Mouse (Mus musculus) MEL (cell line): ENCODE data around the gene Pdcd5. TPM values are rescaled to one million over a fixed set of nuclear protein-coding genes. Genes with fewer than 3 reads are reported as not detected.

Experiments used
- DNase-seq: peaks from one replicate; pipeline ENCODE4 v3.0.0; 2011; ENCODE audit warnings: low read depth, low spot score
- H3K27ac ChIP-seq: 2 replicates; pipeline ENCODE4 v1.5.1; 2012; ENCODE audit warnings: low read depth, mild to moderate bottlenecking, control low read depth, low read length, moderate library complexity; ENCODE audit not compliant: control insufficient read depth
- H3K27me3 ChIP-seq, 2 experiments: fragments of 150-350 bp in 1 of 2; sonication (generic) in 1 of 2; 2 replicates each; pipeline ENCODE4 v1.6.1; 2012; ENCODE audit warnings: low read length in 2 of 2, mild to moderate bottlenecking in 2 of 2, improper control_type of control experiment in 1 of 2, moderate library complexity in 1 of 2; ENCODE audit not compliant: insufficient read depth in 2 of 2, control insufficient read depth in 1 of 2
- H3K36me3 ChIP-seq, 2 experiments: 2 replicates each; pipeline ENCODE4 v1.6.1; 2012 to 2014; ENCODE audit warnings: low read length in 2 of 2, improper control_type of control experiment in 1 of 2, inconsistent platforms in 1 of 2, mild to moderate bottlenecking in 1 of 2; ENCODE audit not compliant: insufficient read depth in 2 of 2, control insufficient read depth in 1 of 2
- H3K4me1 ChIP-seq, 2 experiments: fragments of 150-350 bp in 1 of 2; sonication (generic) in 1 of 2; 2 replicates each; pipeline ENCODE4 v1.6.1; 2012; ENCODE audit warnings: low read length in 2 of 2, improper control_type of control experiment in 1 of 2, mild to moderate bottlenecking in 1 of 2; ENCODE audit not compliant: insufficient read depth in 2 of 2, control insufficient read depth in 1 of 2
- H3K4me3 ChIP-seq, 2 experiments: fragments of 150-350 bp in 1 of 2; sonication (generic) in 1 of 2; 2 replicates each; pipeline ENCODE4 v1.5.1; 2012; ENCODE audit warnings: low read depth in 2 of 2, low read length in 2 of 2, mild to moderate bottlenecking in 2 of 2, moderate library complexity in 2 of 2, control low read depth in 1 of 2, improper control_type of control experiment in 1 of 2; ENCODE audit not compliant: control insufficient read depth in 1 of 2, insufficient read depth in 1 of 2
- H3K79me2 ChIP-seq: 2 replicates; pipeline ENCODE4 v1.6.1; 2012; ENCODE audit warnings: mild to moderate bottlenecking, low read length, moderate library complexity; ENCODE audit not compliant: control insufficient read depth, poor library complexity, insufficient read depth
- H3K9ac ChIP-seq: 2 replicates; pipeline ENCODE4 v1.6.1; 2012; ENCODE audit warnings: low read depth, mild to moderate bottlenecking, control low read depth, low read length, moderate library complexity; ENCODE audit not compliant: control insufficient read depth, poor library complexity, severe bottlenecking
- H3K9me3 ChIP-seq: fragments of 150-350 bp; sonication (generic); replicated peaks from 2 replicates; pipeline ENCODE4 v1.6.1; 2012; ENCODE audit warnings: mild to moderate bottlenecking, low read length, improper control_type of control experiment, moderate library complexity; ENCODE audit not compliant: insufficient read depth
- BHLHE40 ChIP-seq: IDR thresholded peaks from 2 replicates; pipeline ENCODE4 v1.6.1; 2012; ENCODE audit warnings: low read depth, mild to moderate bottlenecking, inconsistent platforms, low read length, improper control_type of control experiment, borderline replicate concordance
- CHD1 ChIP-seq: IDR thresholded peaks from 2 replicates; pipeline ENCODE4 v1.6.1; 2012; ENCODE audit warnings: low read depth, mild to moderate bottlenecking, inconsistent platforms, low read length, improper control_type of control experiment
- E2F4 ChIP-seq: IDR thresholded peaks from 2 replicates; pipeline ENCODE4 v1.6.1; 2011; ENCODE audit warnings: low read depth, low read length, improper control_type of control experiment, borderline replicate concordance
- GATA1 ChIP-seq: IDR thresholded peaks from 2 replicates; pipeline ENCODE4 v1.6.1; 2011; ENCODE audit warnings: low read depth, low read length, improper control_type of control experiment
- KAT2A ChIP-seq: conservative IDR thresholded peaks from 2 replicates; pipeline ENCODE4 v1.6.1; 2012; ENCODE audit warnings: low read depth, low read length, improper control_type of control experiment, inconsistent platforms
- MAX ChIP-seq: IDR thresholded peaks from 2 replicates; pipeline ENCODE4 v1.6.1; 2011; ENCODE audit warnings: low read length, improper control_type of control experiment
- MXI1 ChIP-seq: IDR thresholded peaks from 2 replicates; pipeline ENCODE4 v1.6.1; 2011; ENCODE audit warnings: mild to moderate bottlenecking, low read depth, low read length, improper control_type of control experiment
- MYC ChIP-seq: IDR thresholded peaks from 2 replicates; pipeline ENCODE4 v1.6.1; 2011; ENCODE audit warnings: low read depth, mild to moderate bottlenecking, low read length, improper control_type of control experiment, moderate library complexity
- NELFE ChIP-seq: IDR thresholded peaks from 2 replicates; pipeline ENCODE4 v1.6.1; 2011; ENCODE audit warnings: low read depth, low read length, improper control_type of control experiment
- NRF1 ChIP-seq: IDR thresholded peaks from 2 replicates; pipeline ENCODE4 v1.6.1; 2014; ENCODE audit warnings: low read depth, mild to moderate bottlenecking, inconsistent platforms, low read length, improper control_type of control experiment, moderate library complexity; ENCODE audit not compliant: poor library complexity, insufficient read depth, severe bottlenecking
- POLR2AphosphoS2 ChIP-seq: IDR thresholded peaks from 2 replicates; pipeline ENCODE4 v1.6.1; 2011; ENCODE audit warnings: low read length, improper control_type of control experiment
- POLR2AphosphoS5 ChIP-seq: IDR thresholded peaks from 2 replicates; pipeline ENCODE4 v1.6.1; 2012; ENCODE audit warnings: low read depth, borderline replicate concordance, mild to moderate bottlenecking, inconsistent platforms, low read length, moderate library complexity, mixed read lengths
- RAD21 ChIP-seq: IDR thresholded peaks from 2 replicates; pipeline ENCODE4 v1.6.1; 2011; ENCODE audit warnings: mild to moderate bottlenecking, low read depth, low read length, improper control_type of control experiment
- TAL1 ChIP-seq: IDR thresholded peaks from 2 replicates; pipeline ENCODE4 v1.6.1; 2012; ENCODE audit warnings: mild to moderate bottlenecking, inconsistent platforms, low read length, moderate library complexity, mixed read lengths
- TBP ChIP-seq: IDR thresholded peaks from 2 replicates; pipeline ENCODE4 v1.8.0; 2011; ENCODE audit warnings: low read depth, low read length, improper control_type of control experiment
- TCF12 ChIP-seq: IDR thresholded peaks from 2 replicates; pipeline ENCODE4 v1.6.1; 2014; ENCODE audit warnings: low read depth, mild to moderate bottlenecking, inconsistent platforms, low read length, improper control_type of control experiment, moderate library complexity
- UBTF ChIP-seq: IDR thresholded peaks from 2 replicates; pipeline ENCODE4 v1.6.1; 2012; ENCODE audit warnings: low read depth, mild to moderate bottlenecking, inconsistent platforms, low read length, improper control_type of control experiment, moderate library complexity, borderline replicate concordance; ENCODE audit not compliant: insufficient read depth
- USF1 ChIP-seq: IDR thresholded peaks from 2 replicates; pipeline ENCODE4 v1.6.1; 2014; ENCODE audit warnings: low read depth, mild to moderate bottlenecking, inconsistent platforms, low read length, improper control_type of control experiment, moderate library complexity
- ZKSCAN1 ChIP-seq: IDR thresholded peaks from 2 replicates; pipeline ENCODE4 v1.6.1; 2012; ENCODE audit warnings: low read depth, mild to moderate bottlenecking, inconsistent platforms, low read length, improper control_type of control experiment, moderate library complexity
- ZMIZ1 ChIP-seq: IDR thresholded peaks from 2 replicates; pipeline ENCODE4 v1.6.1; 2012; ENCODE audit warnings: low read depth, mild to moderate bottlenecking, inconsistent platforms, low read length, improper control_type of control experiment, moderate library complexity
- ZNF384 ChIP-seq: IDR thresholded peaks from 2 replicates; pipeline ENCODE4 v1.6.1; 2012; ENCODE audit warnings: low read depth, mild to moderate bottlenecking, inconsistent platforms, low read length, improper control_type of control experiment
- polyA plus RNA-seq, 2 experiments: library from polyadenylated mRNA; stranded (reverse) in 1 of 2; unstranded in 1 of 2; fragments of >175 nt in 1 of 2; fragments of >200 nt in 1 of 2; gene quantifications; 2 replicates each; pipeline versions ENCODE4 v1.2.1 to v1.2.4; 2012; ENCODE audit warnings: low replicate concordance in 2 of 2, low read depth in 1 of 2; ENCODE audit not compliant: insufficient read length in 2 of 2, insufficient read depth in 1 of 2, missing spikeins in 1 of 2
- total RNA-seq: library from RNA; depleted of rRNA; stranded (reverse); fragments of 300-350 nt; gene quantifications from 2 replicates; pipeline ENCODE4 v1.2.3, GENCODE M21; 2012

The Pdcd5 gene
- total and polyA plus RNA-seq, 3 experiments = 118 to 1,267 (median 221) TPM

GRCm38 (mm10) chr7:35649071-35649470 is 1.8 kb upstream of the Pdcd5 start (continued):
- no peak for TF ChIP-seq BHLHE40
- no peak for TF ChIP-seq TCF12
- no peak for TF ChIP-seq NRF1
- TF ChIP-seq GATA1 = no peak
- no peak for TF ChIP-seq ZMIZ1
- TF ChIP-seq RAD21 = no peak
- TF ChIP-seq TBP = no peak; the same call in 1 of the 2 replicates
- TF ChIP-seq UBTF = no peak
- no peak for TF ChIP-seq ZKSCAN1
- TF ChIP-seq TAL1 = no peak
- TF ChIP-seq CHD1 = no peak
- TF ChIP-seq ZNF384 = no peak
- peak; percentile 39; the same call in 1 of the 2 replicates for TF ChIP-seq MYC

- no peaks in the 10 kb centered on the region for H3K9me3 ChIP-seq
- peak overlapping the region; percentile 62 for H3K27ac ChIP-seq
- TF ChIP-seq ZMIZ1 = peak; percentile 81; the same call in 1 of the 2 replicates
- peak; percentile 33; the same call in 1 of the 2 replicates for TF ChIP-seq TBP
- TF ChIP-seq NELFE = peak; percentile 53; the same call in 1 of the 2 replicates
- TF ChIP-seq BHLHE40 = no peak
- no peak for TF ChIP-seq KAT2A
- no peak for TF ChIP-seq USF1
- TF ChIP-seq MXI1 = peak; percentile 67
- no peak for TF ChIP-seq TAL1
- TF ChIP-seq MAX = peak; percentile 28; the same call in 1 of the 2 replicates
- no peak for TF ChIP-seq E2F4
- TF ChIP-seq POLR2AphosphoS5 = no peak
- TF ChIP-seq POLR2AphosphoS2 = peak; percentile 33; the same call in 1 of the 2 replicates
- no peak for TF ChIP-seq NRF1
- peaks cover 0 to 14% of the 10 kb centered on the region in 2 experiments; a peak in 2 of 4 replicates for H3K36me3 ChIP-seq
- H3K79me2 ChIP-seq = peaks cover 10% of the 10 kb centered on the region
- peak overlapping the region; percentile 39 to 45 for H3K4me3 ChIP-seq
- peaks cover 2 to 11% of the 10 kb centered on the region in 2 experiments for H3K4me1 ChIP-seq
- peak; percentile 80 for DNase-seq
- H3K27me3 ChIP-seq = no peaks in the 10 kb centered on the region
- H3K9ac ChIP-seq = peak overlapping the region; percentile 43
These were observed 1.1 kb upstream of the Pdcd5 start for GRCm38 (mm10) chr7:35648239-35649069.
